Mouse (Mus musculus) ovary, postnatal 36 days (tissue): ENCODE measurements around the gene Atp6v0d1.
A peak's percentile ranks its signal among the peaks of the same experiment; 100 is the strongest.
"Not testable (repeated sequence)": the region's sequence is repeated elsewhere in the genome, so short reads cannot be mapped to it uniquely, and the experiment has no call there.

Experiments used
- DNase-seq: peaks from one replicate; pipeline ENCODE4 v3.0.0; 2022; ENCODE audit warnings: low spot score, mixed read lengths

The Atp6v0d1 gene

DNA sequence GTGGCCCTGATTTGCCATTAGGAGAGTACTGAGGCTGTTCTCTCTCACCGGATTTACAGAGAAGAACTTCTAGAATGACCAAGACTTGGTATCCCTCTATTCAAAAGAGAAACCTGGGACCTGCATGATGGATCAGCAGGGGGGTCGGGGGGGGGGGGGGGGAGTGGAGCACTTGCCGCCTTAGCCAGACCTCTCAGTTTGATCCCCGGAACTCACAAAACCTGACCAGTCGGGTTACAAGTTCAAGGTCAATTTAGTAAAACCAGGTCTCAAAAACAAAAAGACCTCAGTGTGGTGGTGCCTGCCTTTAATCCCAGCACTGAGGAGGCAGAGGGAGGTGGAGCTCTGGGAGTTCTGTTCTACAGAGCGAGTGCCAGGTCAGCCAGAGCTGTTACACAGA lies 8.9 kb upstream of the Atp6v0d1 start:
- DNase-seq: no peak

DNA sequence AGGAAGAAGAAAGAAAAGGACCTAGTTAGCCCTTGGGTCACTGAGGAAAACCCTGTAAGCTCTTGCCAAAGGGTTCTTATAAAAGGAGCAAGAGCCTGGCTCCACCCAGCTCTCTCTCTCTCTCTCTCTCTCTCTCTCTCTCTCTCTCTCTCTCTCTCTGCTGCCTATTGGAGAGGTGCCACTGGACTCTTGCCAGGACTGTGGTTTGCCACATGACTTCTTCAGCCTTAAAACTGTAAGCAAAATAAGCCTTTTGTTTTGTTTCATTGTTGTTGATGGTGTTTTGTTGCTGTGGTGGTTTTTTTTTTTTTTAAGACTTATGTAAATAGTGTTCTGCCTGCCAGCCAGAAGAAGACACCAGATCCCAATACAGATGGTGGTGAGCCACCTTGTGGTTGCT lies 7.6 kb upstream of the Atp6v0d1 start:
- DNase-seq: peak; percentile 51

- DNase-seq: no peak
Measured at GRCm38 (mm10) chr8:105571810-105572209, 6.0 kb upstream of the Atp6v0d1 start.

DNA sequence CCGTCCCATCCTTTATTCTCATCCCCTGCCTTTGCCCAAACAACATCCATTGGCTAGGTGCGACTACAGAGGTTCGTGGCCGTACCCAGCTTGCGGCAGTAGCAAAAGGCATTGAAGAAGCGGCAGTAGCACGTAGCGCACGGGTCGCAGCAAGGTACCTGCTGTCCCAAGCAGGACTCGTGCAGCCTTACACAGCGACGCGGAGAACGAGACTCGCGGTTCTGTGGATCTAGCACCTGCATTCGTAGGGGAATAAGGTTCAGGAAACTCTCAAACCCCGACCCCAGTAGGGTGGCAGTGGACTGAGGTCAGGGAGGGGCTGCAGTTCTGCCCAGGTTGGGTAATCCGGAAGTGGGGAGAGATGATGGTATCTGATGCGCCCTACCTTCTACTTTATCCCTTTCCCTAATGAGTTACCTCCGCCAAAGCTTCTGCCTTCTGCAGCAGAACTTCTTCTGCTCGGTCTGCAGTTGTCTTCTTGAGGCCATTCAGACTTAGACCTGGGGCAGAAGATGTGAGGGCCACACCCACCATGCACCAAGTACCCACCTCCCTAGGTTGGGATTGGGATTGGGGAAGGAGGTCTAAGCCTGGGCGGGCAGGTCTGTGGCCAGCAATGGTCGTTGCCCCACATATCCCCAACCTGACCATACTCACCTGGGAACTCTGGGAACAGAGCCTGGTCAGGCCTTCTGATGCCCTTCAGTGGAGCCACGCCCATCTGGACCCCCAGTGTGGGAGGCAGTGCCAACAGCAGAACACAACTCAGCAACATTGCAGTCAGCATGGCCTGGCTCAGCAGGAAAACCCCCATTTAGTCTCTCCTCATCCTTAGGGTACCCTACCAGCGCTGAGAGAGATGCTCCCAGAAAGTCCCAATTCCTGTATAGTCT lies 1.1 kb upstream of the Atp6v0d1 start:
- peak; percentile 17 for DNase-seq

DNA sequence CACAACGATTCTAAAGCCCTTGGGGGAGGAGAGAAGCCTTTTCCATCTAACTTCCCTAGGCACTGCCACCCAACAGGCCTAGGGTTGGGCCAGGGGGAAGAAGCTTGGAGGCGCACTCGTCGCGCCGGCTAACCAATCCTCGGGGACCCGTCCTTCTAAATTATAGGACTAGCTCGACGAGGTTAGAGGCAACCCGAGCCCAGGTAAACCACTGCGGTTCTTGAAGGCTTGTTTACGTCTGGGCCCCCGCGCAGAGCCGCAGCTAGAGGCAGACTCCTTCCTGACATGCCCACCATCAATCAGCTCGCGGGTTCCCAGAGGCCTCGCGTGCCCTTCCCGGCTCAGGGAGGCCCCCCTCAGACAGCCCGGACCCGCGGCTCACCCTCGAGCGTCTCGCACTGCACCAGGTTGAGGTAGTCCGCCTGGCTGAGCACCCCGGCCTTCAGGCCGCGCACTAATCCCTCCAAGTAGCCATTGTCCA lies 406 bp downstream of the Atp6v0d1 start:
- DNase-seq: no peak

DNA sequence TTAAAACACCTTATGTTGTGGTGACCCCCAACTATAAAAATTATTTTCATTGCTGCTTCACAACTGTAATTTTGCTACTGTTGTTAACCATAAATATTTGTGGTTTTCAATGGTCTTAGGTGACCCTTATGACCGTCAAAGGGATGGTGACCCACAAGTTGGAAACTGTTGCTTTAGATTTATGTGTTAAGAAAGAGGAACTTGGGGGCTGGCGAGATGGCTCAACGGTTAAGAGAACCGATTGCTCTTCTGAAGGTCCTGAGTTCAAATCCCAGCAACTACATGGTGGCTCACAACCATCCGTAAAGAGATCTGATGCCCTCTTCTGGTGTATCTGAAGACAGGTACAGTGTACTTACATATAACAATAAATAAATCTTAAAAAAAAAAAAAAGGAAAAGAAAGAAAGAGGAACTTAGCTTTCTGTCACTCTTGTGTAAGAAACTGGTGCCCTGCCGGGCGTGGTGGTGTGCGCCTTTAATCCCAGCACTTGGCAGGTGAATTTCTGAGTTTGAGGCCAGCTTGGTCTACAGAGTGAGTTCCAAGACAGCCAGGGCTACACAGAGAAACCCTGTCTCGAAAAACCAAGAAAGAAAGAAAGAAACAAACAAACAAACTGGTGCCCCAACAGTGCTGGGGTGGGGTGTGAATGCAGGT lies 1.1 kb downstream of the Atp6v0d1 start:
- DNase-seq: not testable (repeated sequence)

- DNase-seq: no peak
Measured at GRCm38 (mm10) chr8:105563871-105564270, 2.0 kb downstream of the Atp6v0d1 start.

GRCm38 (mm10) chr8:105562863-105563262 lies 3.0 kb downstream of the Atp6v0d1 start:
- DNase-seq: no peak

- no peak for DNase-seq
Measured at GRCm38 (mm10) chr8:105555230-105555629, 10.6 kb downstream of the Atp6v0d1 start.

DNA sequence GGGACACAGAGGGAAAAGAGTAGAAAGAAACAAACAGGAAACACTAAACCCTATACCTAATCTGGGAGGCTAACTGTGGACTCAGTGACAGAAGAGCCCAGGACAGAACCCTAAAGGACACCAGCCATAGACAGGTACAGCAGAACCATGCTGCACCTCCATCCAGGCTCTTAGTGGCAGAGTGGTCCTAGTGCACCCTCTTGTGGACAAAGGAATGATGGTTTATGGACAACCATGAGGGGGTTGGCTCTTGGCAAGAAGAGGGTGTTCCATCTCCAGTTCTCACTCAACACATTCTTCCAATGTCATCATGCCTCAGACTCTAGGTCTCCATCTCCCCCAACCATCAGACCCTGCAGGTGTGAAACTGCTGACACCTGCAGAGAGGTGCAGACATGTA lies 11.8 kb downstream of the Atp6v0d1 start:
- no peak for DNase-seq

DNA sequence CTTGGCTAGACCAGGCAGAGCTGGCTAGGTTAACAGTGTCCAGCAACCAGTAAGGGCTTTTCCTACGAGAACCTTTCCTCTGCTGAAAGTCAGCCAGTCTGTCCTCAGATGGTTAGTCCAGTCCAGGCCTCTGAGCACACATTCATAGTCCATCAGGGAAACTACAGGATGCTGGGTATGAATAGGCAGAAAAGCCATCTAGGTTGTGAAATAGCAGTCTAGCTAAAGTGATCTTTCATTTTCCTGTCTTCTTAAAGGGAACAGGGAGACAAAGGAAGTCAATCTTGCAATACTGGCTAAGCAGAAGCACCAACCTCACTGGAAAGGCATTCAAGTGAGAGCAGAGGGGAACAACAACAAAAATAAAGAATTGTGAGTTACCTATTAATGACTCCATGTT lies 13.0 kb downstream of the Atp6v0d1 start:
- no peak for DNase-seq

- no peak for DNase-seq
Measured at GRCm38 (mm10) chr8:105552032-105552431, 13.8 kb downstream of the Atp6v0d1 start.

DNA sequence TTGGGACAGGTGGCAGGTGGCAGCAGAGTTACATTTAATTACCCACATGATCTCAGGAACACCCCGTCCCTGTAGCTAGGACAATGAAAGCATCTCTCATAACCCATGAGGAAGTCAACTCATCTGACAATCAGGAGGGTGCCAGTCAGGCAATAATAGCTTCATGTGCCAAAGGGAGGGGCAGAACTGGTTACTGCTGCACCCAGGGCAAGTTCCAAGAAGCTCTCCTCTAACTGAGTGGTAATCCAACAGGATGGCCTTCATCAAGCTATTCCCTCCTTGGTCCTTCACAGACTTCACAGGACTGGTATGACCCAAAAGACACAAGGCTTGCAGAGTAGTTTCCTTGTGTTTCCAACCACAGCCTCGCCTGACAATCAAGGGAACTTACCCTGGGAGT lies 15.8 kb downstream of the Atp6v0d1 start:
- DNase-seq: no peak

- DNase-seq: no peak
Measured at GRCm38 (mm10) chr8:105549506-105549905, 16.3 kb downstream of the Atp6v0d1 start.

- no peak for DNase-seq
Measured at GRCm38 (mm10) chr8:105546384-105547350, 19.2 kb downstream of the Atp6v0d1 start.

- DNase-seq: no peak
Measured at GRCm38 (mm10) chr8:105545249-105545648, 20.6 kb downstream of the Atp6v0d1 start.

DNA sequence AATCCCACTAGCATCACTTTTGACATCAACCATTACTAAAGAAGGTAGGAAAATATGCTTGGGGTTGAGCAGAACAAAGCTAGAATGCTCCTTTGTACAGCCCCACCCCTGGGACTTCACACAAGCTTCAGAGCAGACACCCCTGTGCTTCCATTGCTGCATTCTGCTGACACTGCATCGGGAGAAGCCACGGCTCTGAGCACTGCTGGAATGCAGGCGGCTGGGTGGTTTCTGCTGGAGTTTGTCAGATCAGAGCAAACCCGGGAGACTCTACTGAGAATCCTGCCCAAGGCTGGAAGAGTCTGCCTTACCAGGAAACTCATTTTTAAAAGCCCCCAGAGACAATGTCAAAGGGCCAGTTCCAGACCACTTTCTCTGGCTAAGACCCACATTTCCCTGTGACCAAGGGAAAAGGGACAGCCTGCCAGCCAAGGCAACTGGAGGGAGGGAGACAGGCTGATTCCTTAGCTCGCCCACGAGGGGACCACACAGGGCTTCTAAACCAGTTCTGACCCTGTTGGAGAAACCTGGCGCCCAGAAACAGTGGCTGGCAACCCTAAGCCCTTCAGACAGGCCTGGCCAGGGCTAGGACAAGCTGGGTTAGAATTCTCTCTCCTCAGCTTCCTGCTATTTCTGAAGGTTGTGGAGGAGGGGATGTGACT lies 21.2 kb downstream of the Atp6v0d1 start:
- DNase-seq: no peak

DNA sequence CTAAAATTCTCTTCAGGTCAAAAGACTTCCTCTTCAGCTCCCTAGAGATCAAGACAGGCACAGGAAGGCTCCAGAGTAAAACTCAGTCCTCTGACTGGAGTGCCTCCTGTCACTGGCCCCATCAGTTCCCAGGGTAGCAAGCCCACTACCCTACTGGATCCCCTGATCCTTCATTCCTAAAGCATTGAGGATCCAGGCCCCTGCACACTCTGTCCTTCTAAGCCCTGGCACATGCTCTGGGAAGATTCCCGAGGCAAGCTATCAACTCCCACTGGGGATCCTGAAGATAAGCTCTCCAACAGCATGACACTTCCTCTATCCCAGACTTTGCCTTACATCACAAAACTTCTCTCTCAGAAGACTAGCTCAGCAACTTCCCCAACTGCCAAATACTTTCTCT lies 22.1 kb downstream of the Atp6v0d1 start:
- DNase-seq: no peak

- no peak for DNase-seq
Measured at GRCm38 (mm10) chr8:105542808-105543207, 23.0 kb downstream of the Atp6v0d1 start.

DNA sequence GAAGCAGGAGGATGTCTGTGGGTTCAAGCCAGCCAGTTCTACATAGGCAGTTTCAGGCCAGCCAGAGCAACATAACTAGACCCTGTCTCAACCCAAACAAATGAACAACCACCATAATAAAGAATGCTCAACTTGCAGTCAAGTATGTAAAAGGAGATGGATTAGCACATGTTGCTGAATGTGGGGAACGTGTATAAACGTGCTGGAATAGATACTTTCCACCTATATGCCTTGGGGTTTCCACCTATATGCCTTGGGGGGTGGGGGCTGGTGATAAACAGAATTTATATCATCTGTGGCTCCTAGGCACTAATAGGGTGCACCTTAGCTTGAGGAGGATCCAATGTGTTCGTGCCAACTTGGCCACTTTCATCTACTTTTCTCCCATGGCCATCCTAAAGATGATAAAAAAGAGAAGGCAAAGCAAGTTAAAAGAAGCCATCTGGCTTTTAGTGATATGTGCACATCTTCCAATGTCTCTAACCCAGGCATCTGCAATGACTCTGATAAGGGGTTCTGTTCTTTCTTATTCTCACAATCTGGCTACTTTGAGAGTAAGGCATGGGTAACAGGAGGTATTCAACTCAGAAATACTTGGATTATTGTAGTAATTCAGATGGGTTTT lies 23.7 kb downstream of the Atp6v0d1 start:
- no peak for DNase-seq

DNA sequence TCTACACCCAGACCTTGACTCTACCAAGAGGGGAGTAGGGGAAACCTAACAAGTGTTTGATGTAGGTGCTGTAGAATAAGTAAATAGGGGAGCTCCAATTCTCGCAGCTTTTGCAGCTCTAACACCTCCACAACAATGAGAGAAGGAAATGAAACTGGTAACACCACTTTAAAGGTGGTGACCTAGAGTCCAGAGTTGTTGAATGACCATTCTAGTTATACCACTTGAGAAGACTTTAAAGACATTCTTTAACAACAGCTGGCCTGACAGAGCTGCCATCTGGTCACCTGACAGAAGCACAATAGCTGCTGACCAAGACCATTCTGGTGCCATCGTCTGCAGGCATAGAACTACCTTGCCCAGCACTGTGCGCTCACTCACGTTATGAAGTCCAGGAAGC lies 26.9 kb downstream of the Atp6v0d1 start:
- DNase-seq: no peak
